Mouse (Mus musculus): ENCODE results near the gene Fibp.

DNA sequence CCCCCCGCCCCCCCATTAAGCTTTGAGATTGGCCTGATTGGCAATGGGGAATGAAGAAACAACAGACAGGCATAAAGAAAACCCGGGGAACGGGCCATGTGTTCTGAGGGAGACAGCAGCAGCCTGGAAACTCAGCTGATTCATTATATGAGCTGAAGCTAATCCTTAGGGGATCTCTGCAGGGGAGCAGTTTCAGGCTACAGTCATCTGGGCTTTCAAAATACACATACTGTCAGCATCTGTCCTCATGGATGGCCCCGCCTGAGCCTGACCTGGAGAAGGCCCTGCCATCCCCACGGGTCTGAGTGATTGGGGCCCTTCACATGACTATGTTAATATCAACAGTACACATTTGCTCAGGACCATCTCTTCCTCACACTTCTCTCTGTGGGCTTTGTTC is 11.4 kb downstream of the Fibp start:
- no peak for TF ChIP-seq CTCF (IDR thresholded peaks at IDR 0.05; ENCODE audit: extremely low read depth, insufficient read length, insufficient replicate concordance, low read depth, low read length)
- TF ChIP-seq POLR2A (IDR thresholded peaks at IDR 0.05; ENCODE audit: low read depth, low read length) = no peak

Data from small intestine, adult 2 months (tissue).